Mouse (Mus musculus): ENCODE results near the gene Stpg3. TPM values are rescaled to one million over a fixed set of nuclear protein-coding genes. Genes with fewer than 3 reads are reported as not detected.
A peak's percentile ranks its signal among the peaks of the same experiment; 100 is the strongest.

Gene Stpg3
- polyA plus RNA-seq, 1 experiment from 2014 or later: not detected

- no peak overlapping the region for H3K27ac ChIP-seq
- no peak for ATAC-seq
- no peaks in the 10 kb centered on the region for H3K9me3 ChIP-seq (replicated peaks)
- H3K9ac ChIP-seq: no peak overlapping the region
- no peak overlapping the region for H3K4me3 ChIP-seq
- H3K36me3 ChIP-seq (ENCODE audit: poor library complexity, severe bottlenecking): peaks cover 77% of the 10 kb centered on the region
- no peaks in the 10 kb centered on the region for H3K4me1 ChIP-seq
- H3K4me2 ChIP-seq: no peak overlapping the region
- H3K27me3 ChIP-seq: peaks cover 14% of the 10 kb centered on the region
- 94% methylated on average over 2 of the region's 2 CpGs for WGBS
Observed at GRCm38 (mm10) chr2:25200631-25201030, 13.8 kb downstream of the Stpg3 start.

- Histone ChIP-seq H3K27me3 (peaks cover 32% of the 10 kb centered on the region), H3K9me3 (replicated peaks) (no peaks in the 10 kb centered on the region), H3K4me3 (no peak overlapping the region), H3K36me3 (ENCODE audit: poor library complexity, severe bottlenecking) (peaks cover 50% of the 10 kb centered on the region), H3K9ac (no peak overlapping the region), H3K27ac (no peak overlapping the region), H3K4me2 (no peak overlapping the region), H3K4me1 (peaks cover 6% of the 10 kb centered on the region; the same call in 1 of the 2 replicates)
- ATAC-seq: no peak
Observed at GRCm38 (mm10) chr2:25197946-25198345, 16.5 kb downstream of the Stpg3 start.

- Histone ChIP-seq H3K27me3 (peaks cover 32% of the 10 kb centered on the region), H3K4me3 (no peak overlapping the region), H3K36me3 (ENCODE audit: poor library complexity, severe bottlenecking) (peaks cover 43% of the 10 kb centered on the region), H3K4me1 (peaks cover 6% of the 10 kb centered on the region; the same call in 1 of the 2 replicates), H3K9ac (no peak overlapping the region), H3K9me3 (replicated peaks) (no peaks in the 10 kb centered on the region), H3K27ac (no peak overlapping the region), H3K4me2 (no peak overlapping the region)
- WGBS: 18% methylated on average over 2 of the region's 2 CpGs
- no peak for ATAC-seq
Observed at GRCm38 (mm10) chr2:25197191-25197590, 17.2 kb downstream of the Stpg3 start.

GRCm38 (mm10) chr2:25196172-25196954 is 18.1 kb downstream of the Stpg3 start, which contains the start of gene Tor4a:
TSS of gene Tor4a (minus strand) at chr2:25196886.
- Histone ChIP-seq H3K27ac (no peak within 1 kb of the TSS), H3K9me3 (replicated peaks) (no peaks in the 10 kb centered on the region), H3K4me3 (no peak within 1 kb of the TSS), H3K36me3 (ENCODE audit: poor library complexity, severe bottlenecking) (peaks cover 34% of the 10 kb centered on the region), H3K9ac (no peak within 1 kb of the TSS), H3K27me3 (peaks cover 32% of the 10 kb centered on the region), H3K4me1 (peaks cover 6% of the 10 kb centered on the region; the same call in 1 of the 2 replicates), H3K4me2 (0 out of 2 replicates have a peak within 1 kb of the TSS, but pooled peaks have one; percentile 14)
- WGBS: 14% methylated on average over 8 of the region's 8 CpGs
- no peak for ATAC-seq

- no peak for ATAC-seq
- H3K36me3 ChIP-seq (ENCODE audit: poor library complexity, severe bottlenecking): peaks cover 26% of the 10 kb centered on the region
- peaks cover 32% of the 10 kb centered on the region for H3K27me3 ChIP-seq
- H3K27ac ChIP-seq: no peak overlapping the region
- 0 out of 2 replicates have a peak overlapping the region, but pooled peaks have one; percentile 14 for H3K4me2 ChIP-seq
- 25% methylated on average over 55 of the region's 55 CpGs for WGBS
- H3K9ac ChIP-seq: no peak overlapping the region
- H3K4me3 ChIP-seq: no peak overlapping the region
- H3K4me1 ChIP-seq: peaks cover 6% of the 10 kb centered on the region; the same call in 1 of the 2 replicates
- H3K9me3 ChIP-seq (replicated peaks): no peaks in the 10 kb centered on the region
Observed at GRCm38 (mm10) chr2:25195211-25196156, 19.0 kb downstream of the Stpg3 start.

GRCm38 (mm10) chr2:25194486-25195171 is 19.8 kb downstream of the Stpg3 start:
- peaks cover 32% of the 10 kb centered on the region for H3K27me3 ChIP-seq
- 86% methylated on average over 17 of the region's 17 CpGs for WGBS
- no peak for ATAC-seq

GRCm38 (mm10) chr2:25194006-25194405 is 20.4 kb downstream of the Stpg3 start:
- ATAC-seq: no peak
- Histone ChIP-seq H3K4me2 (no peak overlapping the region), H3K4me1 (peaks cover 6% of the 10 kb centered on the region; the same call in 1 of the 2 replicates), H3K9ac (no peak overlapping the region), H3K9me3 (replicated peaks) (no peaks in the 10 kb centered on the region), H3K36me3 (ENCODE audit: poor library complexity, severe bottlenecking) (peaks cover 12% of the 10 kb centered on the region; the same call in 1 of the 2 replicates), H3K4me3 (no peak overlapping the region), H3K27ac (no peak overlapping the region), H3K27me3 (peaks cover 32% of the 10 kb centered on the region)
- WGBS: 78% methylated on average over 5 of the region's 5 CpGs

More at GRCm38 (mm10) chr2:25194486-25195171, 19.8 kb downstream of the Stpg3 start:
- Histone ChIP-seq H3K9me3 (replicated peaks) (no peaks in the 10 kb centered on the region), H3K4me3 (no peak overlapping the region), H3K9ac (no peak overlapping the region), H3K4me1 (peaks cover 6% of the 10 kb centered on the region; the same call in 1 of the 2 replicates), H3K27ac (no peak overlapping the region), H3K36me3 (ENCODE audit: poor library complexity, severe bottlenecking) (peaks cover 17% of the 10 kb centered on the region), H3K4me2 (no peak overlapping the region)

GRCm38 (mm10) chr2:25193330-25193770 is 21.1 kb downstream of the Stpg3 start:
- H3K4me2 ChIP-seq: peak overlapping the region; percentile 33; the same call in 1 of the 2 replicates
- peaks cover 32% of the 10 kb centered on the region for H3K27me3 ChIP-seq
- peaks cover 6% of the 10 kb centered on the region; the same call in 1 of the 2 replicates for H3K4me1 ChIP-seq
- peaks cover 6% of the 10 kb centered on the region; the same call in 1 of the 2 replicates for H3K36me3 ChIP-seq (ENCODE audit: poor library complexity, severe bottlenecking)
- H3K9me3 ChIP-seq (replicated peaks): no peaks in the 10 kb centered on the region
- no peak overlapping the region for H3K9ac ChIP-seq
- peak; percentile 81 for ATAC-seq
- no peak overlapping the region for H3K4me3 ChIP-seq
- no peak overlapping the region for H3K27ac ChIP-seq
- WGBS: 5% methylated on average over 6 of the region's 6 CpGs

GRCm38 (mm10) chr2:25187841-25188240 is 26.6 kb downstream of the Stpg3 start:
- no peak for ATAC-seq
- H3K27ac ChIP-seq: no peak overlapping the region
- H3K36me3 ChIP-seq (ENCODE audit: poor library complexity, severe bottlenecking): peaks cover 8% of the 10 kb centered on the region; the same call in 1 of the 2 replicates
- no peaks in the 10 kb centered on the region for H3K27me3 ChIP-seq
- 79% methylated on average over 6 of the region's 6 CpGs for WGBS
- no peak overlapping the region for H3K4me2 ChIP-seq
- peaks cover 37% of the 10 kb centered on the region for H3K4me1 ChIP-seq
- no peaks in the 10 kb centered on the region for H3K9me3 ChIP-seq (replicated peaks)
- H3K9ac ChIP-seq: no peak overlapping the region
- no peak overlapping the region for H3K4me3 ChIP-seq

- Histone ChIP-seq H3K9me3 (replicated peaks) (no peaks in the 10 kb centered on the region), H3K4me3 (peak overlapping the region; percentile 50), H3K4me2 (peak overlapping the region; percentile 84), H3K27me3 (no peaks in the 10 kb centered on the region), H3K4me1 (peaks cover 45% of the 10 kb centered on the region), H3K36me3 (ENCODE audit: poor library complexity, severe bottlenecking) (peaks cover 8% of the 10 kb centered on the region; the same call in 1 of the 2 replicates), H3K9ac (peak overlapping the region; percentile 86; the same call in 1 of the 2 replicates), H3K27ac (peak overlapping the region; percentile 97)
- no peak for ATAC-seq
- 32% methylated on average over 5 of the region's 5 CpGs for WGBS
Observed at GRCm38 (mm10) chr2:25186575-25186930, 27.9 kb downstream of the Stpg3 start.

All from forebrain, embryonic 13.5 days (tissue).